Mouse (Mus musculus): Measurements from ENCODE around the gene Ctcf.
A peak's percentile ranks its signal among the peaks of the same experiment; 100 is the strongest.

Gene Ctcf

DNA sequence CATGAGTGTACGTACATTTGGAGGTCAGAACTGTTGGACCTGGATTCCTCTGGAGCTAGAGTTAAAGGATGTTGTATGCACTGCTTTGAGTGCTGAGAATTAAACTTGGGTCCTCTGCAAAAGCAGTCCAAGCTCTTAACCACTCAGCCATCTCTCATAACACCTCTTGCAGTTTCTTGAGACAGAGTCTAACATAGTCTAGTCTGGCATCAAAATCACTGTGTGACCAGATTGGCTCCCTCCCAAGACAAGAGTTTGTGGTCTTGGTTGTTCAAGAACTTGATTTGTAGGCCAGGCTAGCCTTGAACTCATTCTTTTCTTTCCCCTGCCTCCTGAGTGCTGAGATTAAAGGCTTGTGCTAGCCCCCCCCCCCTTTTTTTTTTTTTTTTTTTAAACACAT, 12.6 kb downstream of the Ctcf start:
- no peak for DNase-seq (ENCODE audit: low read depth, low spot score)

DNA sequence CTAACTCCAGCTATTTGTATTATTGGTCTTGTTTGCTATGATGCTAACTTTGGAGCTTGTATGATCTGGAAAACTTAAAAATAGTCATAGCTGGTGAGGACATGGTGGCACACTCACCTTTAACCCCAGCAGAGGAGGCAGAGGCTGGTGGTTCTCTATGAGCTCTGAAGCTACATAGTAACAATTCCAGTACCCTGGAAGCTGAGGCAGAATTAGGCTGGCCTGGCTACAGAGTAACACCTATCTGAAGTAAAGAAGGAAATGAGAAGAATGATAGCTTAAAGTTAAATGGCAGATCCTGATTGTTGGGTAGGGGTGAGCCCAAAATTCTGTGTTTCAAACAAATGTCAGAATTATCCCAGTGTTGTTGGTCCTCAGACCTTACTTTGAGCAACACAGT, 21.3 kb downstream of the Ctcf start:
- no peak for DNase-seq (ENCODE audit: low read depth, low spot score)

GRCm38 (mm10) chr8:105661167-105661566, 24.8 kb downstream of the Ctcf start:
- peak; percentile 72 for DNase-seq (ENCODE audit: low read depth, low spot score)

DNA sequence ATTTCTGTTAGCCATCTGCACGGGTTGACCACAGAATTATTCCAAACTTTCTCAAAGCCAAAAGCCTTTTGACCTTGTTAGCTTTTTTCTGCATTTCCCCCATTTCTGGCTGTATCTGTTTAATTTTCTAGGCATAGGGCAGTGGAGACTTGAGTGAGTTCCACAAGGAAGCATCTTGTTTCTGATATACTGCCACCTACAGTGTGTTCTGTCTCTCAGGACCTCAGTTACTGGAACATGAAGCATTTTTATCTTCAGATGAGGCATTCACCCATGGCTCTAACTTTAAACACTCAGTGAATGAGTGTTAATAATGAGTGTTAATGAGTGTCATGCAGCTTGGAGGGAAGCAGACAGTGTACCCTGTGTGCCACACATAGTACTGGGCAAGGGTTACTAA, 41.5 kb downstream of the Ctcf start:
- DNase-seq (ENCODE audit: low read depth, low spot score) = no peak

GRCm38 (mm10) chr8:105685325-105685724, 49.0 kb downstream of the Ctcf start:
- DNase-seq (ENCODE audit: low read depth, low spot score) = no peak

DNA sequence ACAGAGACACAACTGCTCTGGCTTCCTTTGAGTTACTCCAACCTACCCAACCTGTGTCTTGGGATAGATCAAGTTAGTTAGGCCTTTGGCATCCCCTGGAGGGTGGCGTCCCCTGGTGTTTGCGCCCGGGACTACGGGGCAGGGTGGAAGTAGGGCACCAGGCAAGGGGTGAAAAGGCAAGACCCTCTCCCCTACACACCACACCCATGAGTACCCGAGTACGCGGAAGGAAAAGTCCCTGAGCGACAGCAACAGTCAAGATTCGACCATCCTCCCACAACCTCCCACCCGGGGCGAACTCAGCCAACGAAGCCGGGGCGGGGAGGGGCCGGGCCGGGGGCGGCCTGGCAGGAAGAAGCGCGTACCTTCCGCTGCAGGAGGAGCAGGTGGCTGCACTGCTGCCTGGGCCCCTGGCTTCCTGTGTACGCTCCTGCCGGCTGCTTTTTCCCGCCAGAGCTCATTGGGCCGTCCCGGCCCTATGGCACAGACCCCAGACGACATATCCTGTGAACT, 49.5 kb downstream of the Ctcf start, which contains the start of gene Carmil2:
Gene Carmil2 (plus strand): TSS at position 479 of the 513 bp plus-strand sequence.
- DNase-seq (ENCODE audit: low read depth, low spot score) = peak; percentile 90

GRCm38 (mm10) chr8:105686551-105686950, 50.2 kb downstream of the Ctcf start:
- DNase-seq (ENCODE audit: low read depth, low spot score) = no peak

GRCm38 (mm10) chr8:105687512-105687911, 51.1 kb downstream of the Ctcf start:
- DNase-seq (ENCODE audit: low read depth, low spot score) = peak; percentile 9

DNA sequence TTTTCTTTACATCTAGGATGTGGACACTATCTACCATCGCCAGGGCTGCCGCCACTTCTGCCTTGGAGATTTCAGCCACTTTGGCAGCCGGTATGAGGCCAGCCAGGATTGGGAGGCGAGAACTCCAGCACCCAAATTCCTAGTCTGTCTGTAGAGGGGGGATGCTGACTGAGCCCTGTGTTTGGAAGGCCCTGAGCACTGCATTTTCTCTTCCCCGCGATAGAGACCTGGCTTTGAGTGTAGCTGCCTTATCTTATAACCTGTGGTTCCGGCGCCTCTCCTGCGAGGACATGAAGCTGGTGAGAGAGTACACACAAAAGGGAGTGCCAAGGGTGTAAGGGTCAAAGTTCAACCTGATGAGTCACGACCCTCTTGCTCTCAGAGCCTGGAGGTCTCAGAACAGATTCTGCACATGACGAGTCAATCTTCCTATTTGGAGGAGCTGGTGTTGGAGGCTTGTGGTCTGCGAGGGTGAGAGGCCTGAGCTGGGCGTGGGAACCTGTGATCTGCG, 51.9 kb downstream of the Ctcf start:
- no peak for DNase-seq (ENCODE audit: low read depth, low spot score)

DNA sequence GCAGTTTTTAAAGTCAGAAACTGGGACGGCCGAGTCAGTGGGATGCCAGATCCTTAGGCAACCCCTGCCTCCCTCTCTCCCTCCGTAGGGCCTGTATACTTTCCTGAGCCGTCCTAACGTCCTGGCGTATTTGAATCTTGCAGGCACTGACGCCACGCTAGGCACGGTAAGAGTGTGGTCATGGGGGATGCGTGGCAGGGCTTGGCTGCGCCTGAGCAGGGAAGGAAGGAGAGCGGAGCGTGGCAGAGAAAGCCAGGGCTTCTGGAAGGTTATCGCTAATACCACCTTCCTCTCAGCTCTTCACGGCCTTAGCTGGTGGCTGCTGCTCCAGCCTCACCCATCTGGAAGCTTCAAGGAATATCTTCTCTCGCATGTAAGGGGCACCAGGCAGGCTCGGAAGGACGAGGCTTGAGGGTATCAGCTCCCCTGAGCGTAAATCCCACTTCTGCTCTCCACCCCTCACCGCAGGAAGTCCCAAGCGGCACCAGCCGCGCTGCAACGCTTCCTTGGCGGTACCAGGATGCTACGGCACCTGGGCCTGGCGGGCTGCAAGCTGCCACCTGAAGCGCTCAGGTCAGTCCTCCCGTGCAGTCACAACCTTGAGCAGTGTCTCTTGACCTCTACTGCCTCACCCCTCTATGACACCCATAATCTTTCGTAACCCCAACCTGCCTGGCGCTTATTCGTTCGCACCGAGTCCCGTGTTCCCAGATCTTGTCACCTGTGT, 53.1 kb downstream of the Ctcf start:
- DNase-seq (ENCODE audit: low read depth, low spot score) = no peak

DNA sequence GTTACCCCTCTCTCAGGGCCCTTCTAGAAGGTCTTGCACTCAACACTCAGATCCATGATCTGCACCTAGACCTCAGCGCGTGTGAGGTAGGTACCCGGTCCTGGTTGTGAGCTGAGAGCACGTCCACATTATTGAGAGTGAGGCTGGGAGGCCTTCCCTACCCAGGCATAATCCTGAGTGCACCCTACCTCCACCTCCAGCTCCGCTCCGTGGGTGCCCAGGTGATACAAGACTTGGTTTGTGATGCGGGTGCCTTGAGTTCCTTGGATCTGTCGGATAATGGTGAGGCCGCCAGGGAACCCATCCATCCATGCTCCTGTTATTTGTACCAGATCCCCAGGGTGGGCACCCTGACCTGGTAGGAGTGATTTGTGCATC, 53.6 kb downstream of the Ctcf start:
- DNase-seq (ENCODE audit: low read depth, low spot score) = no peak

GRCm38 (mm10) chr8:105690978-105691377, 54.6 kb downstream of the Ctcf start:
- no peak for DNase-seq (ENCODE audit: low read depth, low spot score)

DNA sequence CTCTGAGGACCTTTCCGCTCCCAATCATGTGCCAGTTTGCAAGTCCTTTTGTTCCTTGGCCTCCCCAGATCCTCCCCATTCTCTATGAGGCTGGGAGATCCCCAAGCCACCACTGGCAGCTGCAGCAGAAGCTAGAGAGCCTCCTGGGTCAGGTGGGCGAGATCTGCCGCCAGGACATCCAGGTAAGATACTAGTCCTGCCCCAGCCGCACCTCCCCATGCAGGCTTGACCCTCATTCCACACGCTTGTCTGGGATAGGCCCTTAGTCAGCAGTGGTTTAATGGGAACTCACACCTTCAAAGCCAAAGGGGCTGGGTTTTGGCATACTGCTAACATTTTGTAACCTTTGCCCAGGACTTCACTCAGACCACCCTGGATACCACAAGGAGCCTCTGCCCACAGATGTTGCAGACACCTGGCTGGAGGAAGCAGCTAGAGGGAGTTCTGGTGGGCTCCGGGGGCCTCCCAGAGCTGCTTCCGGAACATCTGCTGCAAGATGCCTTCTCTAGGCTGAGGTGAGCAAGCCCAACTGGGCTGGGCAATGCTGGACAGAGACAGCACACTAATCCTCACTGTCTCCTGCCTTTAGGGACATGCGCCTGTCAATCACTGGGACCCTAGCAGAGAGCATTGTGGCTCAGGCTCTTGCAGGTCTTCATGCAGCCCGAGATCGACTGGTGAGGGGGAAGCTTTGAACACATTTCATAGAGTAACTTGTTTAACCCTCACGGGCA, 56.2 kb downstream of the Ctcf start:
- DNase-seq (ENCODE audit: low read depth, low spot score) = no peak

- DNase-seq (ENCODE audit: low read depth, low spot score) = no peak
Observed at GRCm38 (mm10) chr8:105693648-105694047, 57.3 kb downstream of the Ctcf start.

DNA sequence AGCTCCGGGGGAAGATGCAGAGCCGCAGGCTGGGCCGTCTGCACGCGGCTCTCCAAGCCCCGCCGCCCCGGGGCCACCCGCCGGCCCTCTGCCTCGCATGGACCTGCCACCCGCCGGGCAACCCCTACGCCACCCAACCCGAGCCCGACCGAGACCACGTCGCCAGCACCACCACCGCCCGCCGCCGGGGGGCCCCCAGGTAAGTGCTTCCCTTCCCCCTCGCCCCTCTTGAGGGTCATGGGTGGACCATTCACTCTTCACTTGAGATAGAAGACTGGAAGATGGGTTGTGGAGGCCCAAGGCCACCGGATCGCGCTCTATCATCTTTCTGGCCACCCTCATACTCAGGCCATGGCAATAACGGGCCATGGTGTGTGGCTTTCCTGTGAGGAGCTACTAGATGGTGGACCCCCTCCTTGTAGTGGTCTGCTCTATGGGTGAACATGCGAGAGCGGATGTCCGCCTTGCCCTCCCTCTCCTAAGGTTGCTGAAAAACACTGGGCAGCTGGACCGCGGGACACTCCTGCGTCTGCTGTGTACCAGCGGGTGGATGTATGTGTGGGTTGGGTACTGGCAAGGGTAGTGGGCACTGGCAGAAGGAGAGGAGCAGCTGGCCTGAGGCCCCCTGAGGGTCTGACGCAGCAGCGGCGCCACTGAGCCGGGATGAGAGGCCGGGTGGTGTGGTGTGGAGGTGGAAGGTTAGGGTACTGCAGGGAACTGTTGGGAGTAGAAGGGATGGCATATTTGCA, 57.9 kb downstream of the Ctcf start:
- no peak for DNase-seq (ENCODE audit: low read depth, low spot score)

DNA sequence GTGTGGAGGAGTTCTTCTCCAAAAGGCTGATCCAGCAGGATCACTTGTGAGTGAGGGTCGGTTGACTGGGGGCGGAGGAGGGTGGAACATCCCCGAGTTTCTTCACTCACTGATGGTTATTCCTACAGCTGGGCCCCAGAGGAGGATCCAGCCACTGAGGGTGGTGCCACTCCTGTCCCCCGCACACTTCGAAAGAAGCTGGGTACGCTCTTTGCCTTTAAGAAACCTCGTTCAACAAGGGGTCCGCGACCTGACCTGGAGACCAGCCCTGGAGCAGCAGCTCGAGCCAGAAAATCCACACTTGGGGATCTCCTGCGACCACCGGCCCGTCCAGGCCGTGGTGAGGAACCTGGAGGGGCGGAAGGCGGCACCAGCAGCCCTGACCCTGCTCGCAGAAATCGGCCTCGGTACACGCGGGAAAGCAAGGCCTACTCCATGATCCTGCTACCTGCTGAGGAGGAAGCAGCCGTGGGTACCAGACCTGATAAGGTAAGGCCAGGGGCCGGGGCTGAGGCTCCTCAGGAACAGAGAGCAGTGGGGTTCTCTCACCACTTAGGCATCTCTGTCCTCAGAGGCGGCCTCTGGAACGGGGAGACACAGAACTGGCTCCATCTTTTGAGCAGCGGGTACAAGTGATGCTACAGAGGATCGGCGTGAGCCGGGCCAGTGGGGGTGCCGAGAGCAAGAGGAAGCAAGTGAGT, 58.9 kb downstream of the Ctcf start:
- DNase-seq (ENCODE audit: low read depth, low spot score) = no peak

DNA sequence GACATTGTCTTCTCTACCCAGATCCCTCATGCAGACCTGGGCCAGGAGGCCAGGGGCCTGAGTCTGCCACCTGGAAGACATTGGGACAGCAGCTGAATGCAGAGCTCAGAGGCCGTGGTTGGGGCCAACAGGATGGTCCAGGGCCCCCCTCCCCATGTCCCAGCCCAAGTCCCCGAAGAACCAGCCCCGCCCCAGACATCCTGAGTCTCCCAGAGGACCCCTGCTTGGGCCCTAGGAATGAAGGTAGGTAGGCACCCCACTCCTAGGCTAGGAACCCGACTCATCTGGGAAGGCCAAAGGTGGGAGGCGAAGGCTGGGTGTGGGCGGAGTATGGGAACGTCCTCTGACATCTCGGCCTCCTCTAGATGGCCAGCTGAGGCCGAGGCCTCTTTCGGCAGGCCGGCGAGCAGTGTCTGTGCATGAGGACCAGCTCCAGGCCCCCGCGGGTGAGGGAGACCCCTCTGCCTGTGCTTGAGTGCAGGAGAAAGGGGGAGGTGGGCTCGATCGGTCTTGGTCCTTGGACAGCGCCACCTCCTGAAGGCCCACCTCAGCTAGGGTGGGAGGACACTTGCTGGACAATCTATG, 60.9 kb downstream of the Ctcf start:
- no peak for DNase-seq (ENCODE audit: low read depth, low spot score)

- DNase-seq (ENCODE audit: low read depth, low spot score) = no peak
Observed at GRCm38 (mm10) chr8:105698734-105699133, 62.4 kb downstream of the Ctcf start.

GRCm38 (mm10) chr8:105699488-105700215, 63.3 kb downstream of the Ctcf start:
- no peak for DNase-seq (ENCODE audit: low read depth, low spot score)

GRCm38 (mm10) chr8:105700566-105700965, 64.2 kb downstream of the Ctcf start:
- peak; percentile 84 for DNase-seq (ENCODE audit: low read depth, low spot score)

All from CD4-positive helper T cell, adult 2 months (primary cell).